Mouse (Mus musculus) G1E (cell line): ENCODE results near the gene Afm.

Experiments
- CTCF ChIP-seq: IDR thresholded peaks from 2 replicates; pipeline ENCODE4 v1.5.1; 2012; ENCODE audit warnings: low read depth, low read length, inconsistent platforms, mixed read lengths
- GATA1 ChIP-seq: IDR thresholded peaks from 2 replicates; pipeline ENCODE4 v1.6.1; 2012; ENCODE audit warnings: borderline replicate concordance, low read length, inconsistent platforms, mixed read lengths
- GATA2 ChIP-seq: IDR thresholded peaks from 2 replicates; pipeline ENCODE4 v1.6.1; 2012; ENCODE audit warnings: low read depth, low read length, inconsistent platforms, borderline replicate concordance
- POLR2AphosphoS5 ChIP-seq: IDR thresholded peaks from 2 replicates; pipeline ENCODE4 v1.6.1; 2012; ENCODE audit warnings: low read depth, low read length, inconsistent platforms; ENCODE audit not compliant: insufficient replicate concordance
- TAL1 ChIP-seq: conservative IDR thresholded peaks from 2 replicates; pipeline ENCODE4 v1.6.1; 2012; ENCODE audit warnings: low read depth, low read length, inconsistent platforms, mixed read lengths

DNA sequence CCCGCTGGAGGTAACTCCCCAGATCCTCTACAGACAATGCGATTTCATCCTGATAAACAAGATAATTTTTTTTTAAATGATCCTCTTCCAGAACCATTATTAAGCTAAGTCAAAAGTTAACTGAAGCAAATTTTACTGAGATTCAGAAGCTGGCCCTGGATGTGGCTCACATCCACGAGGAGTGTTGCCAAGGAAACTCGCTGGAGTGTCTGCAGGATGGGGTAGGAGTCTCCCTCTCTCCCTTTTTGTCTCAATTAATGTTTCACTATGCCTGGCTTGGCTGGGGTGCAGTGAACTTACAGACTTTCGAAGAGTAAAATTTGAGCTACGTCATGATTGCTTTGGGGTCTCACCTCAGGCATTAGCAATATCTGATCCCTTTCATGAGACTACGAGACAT lies 19.2 kb upstream of the Afm start:
- no peak for TF ChIP-seq CTCF
- TF ChIP-seq GATA1, result no peak
- TF ChIP-seq TAL1, result no peak
- no peak for TF ChIP-seq GATA2
- TF ChIP-seq POLR2AphosphoS5, result no peak
